Mouse (Mus musculus): ENCODE data around the gene Elf5.
A peak's percentile ranks its signal among the peaks of the same experiment; 100 is the strongest.

The Elf5 gene

DNA sequence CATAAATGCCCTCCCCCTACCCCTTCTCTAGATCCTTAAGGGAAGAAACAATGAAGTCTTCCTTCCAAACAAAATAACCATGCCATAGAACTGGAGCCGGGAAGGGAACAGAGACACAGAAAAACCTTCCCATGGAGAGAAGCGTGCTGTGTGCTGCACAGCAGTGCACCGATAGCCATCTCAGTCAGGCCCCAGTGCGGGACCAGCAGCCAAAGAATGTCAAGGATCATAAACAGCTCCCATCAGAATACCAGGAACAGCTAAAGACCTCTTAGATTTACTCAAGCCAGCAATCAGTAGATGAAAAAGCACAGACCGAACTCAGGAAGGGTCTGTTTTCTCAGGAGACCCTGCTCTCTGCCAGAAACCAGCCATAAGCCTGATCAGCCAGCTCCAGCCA is 25.0 kb downstream of the Elf5 start:
- DNase-seq, result no peak

DNA sequence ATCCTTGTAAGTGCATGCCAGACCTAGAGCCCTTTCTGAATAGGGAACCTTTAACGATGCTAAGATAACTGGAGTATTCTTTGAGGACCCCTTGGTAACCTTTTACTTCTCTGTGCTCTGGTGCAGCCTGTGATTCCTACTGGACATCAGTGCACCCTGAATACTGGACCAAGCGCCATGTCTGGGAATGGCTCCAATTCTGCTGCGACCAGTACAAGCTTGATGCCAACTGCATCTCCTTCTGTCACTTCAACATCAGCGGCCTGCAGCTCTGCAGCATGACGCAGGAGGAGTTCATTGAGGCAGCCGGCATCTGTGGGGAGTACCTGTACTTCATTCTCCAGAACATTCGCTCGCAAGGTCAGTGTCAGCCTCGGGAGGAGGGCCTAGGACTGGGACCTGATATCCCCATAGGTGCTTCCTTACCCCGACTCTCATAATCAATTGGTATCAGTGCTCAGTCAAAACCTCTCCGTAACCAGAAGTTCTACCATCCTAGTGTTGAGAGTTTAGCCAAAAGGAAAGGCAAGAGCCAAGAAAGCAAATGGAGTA is 27.7 kb downstream of the Elf5 start:
- DNase-seq, result no peak

GRCm38 (mm10) chr2:103439710-103440109 is 28.2 kb downstream of the Elf5 start:
- DNase-seq, result peak; percentile 66 to 79

DNA sequence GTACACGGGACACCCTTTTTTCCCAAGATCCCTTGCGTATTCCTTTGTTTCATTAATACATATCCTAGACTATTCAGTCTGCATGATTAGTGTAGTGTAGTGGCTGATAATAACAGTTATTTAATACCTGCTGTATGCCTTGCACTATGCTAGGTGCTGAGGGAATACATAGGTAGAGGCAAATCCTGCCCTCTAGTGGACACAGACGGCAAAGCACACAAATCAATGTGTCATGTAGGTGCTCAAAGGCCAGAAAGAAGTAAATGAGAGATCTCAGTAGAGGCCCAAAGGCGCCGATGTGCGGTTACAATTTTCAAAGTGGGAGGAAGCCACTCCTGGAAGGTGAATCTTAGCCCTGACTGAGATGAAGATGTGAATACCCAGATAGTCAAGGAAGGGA is 34.3 kb downstream of the Elf5 start:
- DNase-seq, result peak; percentile 61 to 63

- DNase-seq, result no peak
Measured at GRCm38 (mm10) chr2:103446326-103446725, 34.8 kb downstream of the Elf5 start.

- no peak for DNase-seq
Measured at GRCm38 (mm10) chr2:103448947-103449560, 37.6 kb downstream of the Elf5 start.

GRCm38 (mm10) chr2:103449813-103450212 is 38.3 kb downstream of the Elf5 start:
- DNase-seq, result no peak

- no peak for DNase-seq
Measured at GRCm38 (mm10) chr2:103450267-103450666, 38.8 kb downstream of the Elf5 start.

GRCm38 (mm10) chr2:103452550-103452949 is 41.1 kb downstream of the Elf5 start:
- DNase-seq, result no peak

DNA sequence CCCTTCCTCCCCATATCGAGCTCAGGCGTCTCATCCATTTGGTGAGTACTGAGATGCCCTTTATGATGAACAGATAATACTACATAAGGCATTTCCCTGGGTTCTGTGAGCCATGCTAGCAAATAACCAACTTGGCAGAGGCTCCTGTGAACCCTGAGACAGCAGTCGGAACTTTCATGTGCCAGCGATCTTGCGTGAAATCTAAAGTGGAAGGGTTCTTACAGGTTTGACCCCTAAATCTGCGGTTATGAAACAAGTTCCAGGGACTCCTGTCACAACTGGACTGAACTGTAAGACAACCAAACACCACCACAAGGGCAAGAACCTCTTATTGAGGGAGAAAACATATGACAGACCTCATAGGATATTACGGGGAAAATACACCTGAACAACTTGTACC is 44.3 kb downstream of the Elf5 start:
- DNase-seq, result no peak

- DNase-seq, result peak; percentile 77 to 83
Measured at GRCm38 (mm10) chr2:103456646-103457045, 45.2 kb downstream of the Elf5 start.

- DNase-seq, result no peak
Measured at GRCm38 (mm10) chr2:103457048-103457447, 45.6 kb downstream of the Elf5 start.

DNA sequence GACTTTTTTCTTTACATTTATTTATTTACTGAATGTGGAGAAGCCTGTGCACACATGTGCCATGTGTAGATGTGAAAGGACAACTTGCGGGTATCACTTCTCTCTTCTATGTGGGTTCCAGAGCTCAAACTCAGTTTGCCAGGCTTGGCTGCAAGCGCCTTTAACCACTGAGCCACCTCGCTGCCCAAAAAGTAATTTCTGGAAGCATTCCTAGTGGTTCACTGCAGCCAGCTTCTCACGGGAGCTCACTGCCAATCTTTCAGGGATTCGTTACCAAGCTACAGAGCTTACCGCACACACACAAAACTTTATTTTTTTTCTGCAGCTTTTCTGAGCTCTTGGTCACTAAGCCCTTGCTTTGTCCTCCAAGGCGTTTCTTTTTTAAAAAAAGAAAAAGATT is 46.1 kb downstream of the Elf5 start:
- DNase-seq, result no peak

DNA sequence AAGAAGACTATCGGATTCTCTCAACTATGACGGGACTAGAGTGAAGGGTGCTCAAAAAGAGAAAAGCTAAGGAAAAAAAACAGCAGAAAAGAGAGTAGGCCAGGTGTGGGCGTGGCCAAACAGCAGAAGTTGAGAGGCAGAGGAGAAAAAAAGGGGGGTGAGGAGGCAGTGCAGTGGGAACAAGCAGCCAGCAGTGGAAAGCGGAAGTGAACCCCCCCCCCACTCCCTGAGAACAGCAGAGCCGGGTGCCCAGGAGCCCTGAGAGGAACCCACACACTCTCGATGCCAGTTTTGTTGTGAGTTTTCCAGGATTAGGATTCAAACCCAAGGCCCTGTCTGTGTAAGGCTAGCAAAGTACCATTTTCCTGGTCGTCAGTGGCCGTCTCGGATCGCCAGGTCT is 47.6 kb downstream of the Elf5 start:
- DNase-seq, result no peak

DNA sequence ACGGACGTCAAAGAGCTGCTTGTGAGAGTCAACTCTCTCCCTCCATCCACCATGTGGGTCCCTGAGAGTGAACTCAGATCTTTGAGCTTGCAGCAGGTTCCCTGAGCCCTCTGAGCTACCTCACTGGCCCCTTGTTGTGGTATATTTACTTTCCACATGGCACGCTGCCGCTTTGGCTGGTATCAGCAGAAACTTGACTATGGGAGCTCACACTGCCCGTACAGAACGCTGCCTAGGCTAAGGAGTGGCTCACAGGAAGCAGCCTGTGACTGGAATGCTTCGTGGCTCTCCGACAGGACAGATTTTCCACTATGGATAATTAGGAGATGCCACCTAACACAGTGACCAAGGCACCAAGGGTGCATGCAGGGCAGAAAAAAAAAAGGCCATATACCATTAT is 49.7 kb downstream of the Elf5 start:
- DNase-seq, result peak; percentile 64 to 68

DNA sequence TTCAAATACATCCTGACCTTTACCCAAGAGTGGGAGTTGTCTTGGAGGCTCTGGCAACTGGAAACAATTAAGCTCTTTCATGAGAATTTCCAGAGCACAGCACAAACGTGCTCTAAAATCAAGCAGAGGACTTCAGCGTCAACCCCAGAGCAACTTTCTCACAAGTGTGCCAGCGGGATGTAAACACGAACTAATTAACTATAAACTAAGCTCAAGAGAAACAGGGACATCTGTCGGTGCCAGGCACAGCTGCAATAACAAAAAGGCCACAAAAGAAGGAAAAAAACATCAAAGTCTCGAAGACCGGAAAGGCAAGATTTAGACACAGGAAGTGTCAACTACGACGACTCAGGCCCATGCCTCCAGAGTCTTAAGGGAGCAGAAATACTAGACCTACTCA is 50.3 kb downstream of the Elf5 start:
- DNase-seq, result no peak

- no peak for DNase-seq
Measured at GRCm38 (mm10) chr2:103462746-103463145, 51.3 kb downstream of the Elf5 start.

GRCm38 (mm10) chr2:103464524-103464923 is 53.0 kb downstream of the Elf5 start:
- no peak for DNase-seq

DNA sequence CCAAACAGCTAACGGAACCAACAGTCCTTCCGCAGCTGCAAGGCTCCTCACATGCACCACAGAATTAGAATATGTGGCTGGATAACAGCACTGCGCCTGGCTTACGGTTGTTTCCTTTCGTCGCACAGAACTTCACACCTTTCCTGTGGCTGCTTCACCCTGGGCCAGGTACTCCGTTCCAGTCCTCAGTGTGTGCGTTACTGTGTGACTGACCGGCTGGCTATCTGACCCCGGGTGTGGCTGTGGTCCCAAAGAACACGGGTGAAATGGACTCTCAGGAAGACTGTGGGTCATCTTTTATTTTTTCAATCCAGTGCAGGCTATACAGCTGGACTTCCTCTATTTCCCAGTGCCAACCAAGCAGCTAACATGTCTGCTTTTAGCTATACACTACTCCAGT is 53.9 kb downstream of the Elf5 start:
- no peak for DNase-seq

DNA sequence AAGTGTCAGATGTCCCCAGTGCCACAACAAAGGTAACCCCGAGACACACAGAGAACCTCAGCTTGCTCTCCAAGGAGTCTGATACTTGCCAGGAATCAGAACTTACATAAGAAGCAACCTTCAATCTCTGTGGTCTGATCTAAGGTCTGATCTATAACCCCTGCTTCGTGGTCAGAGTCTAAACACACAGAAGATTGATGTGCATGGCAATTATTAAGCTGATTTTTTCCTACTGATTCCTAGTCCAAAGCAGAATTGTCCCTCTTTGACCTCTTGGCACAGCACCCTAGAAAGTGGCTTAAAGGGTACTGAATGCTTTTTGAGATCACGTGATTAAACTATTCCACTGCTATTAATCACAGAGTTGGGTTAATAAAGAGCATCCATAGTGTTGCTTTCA is 54.8 kb downstream of the Elf5 start:
- no peak for DNase-seq

DNA sequence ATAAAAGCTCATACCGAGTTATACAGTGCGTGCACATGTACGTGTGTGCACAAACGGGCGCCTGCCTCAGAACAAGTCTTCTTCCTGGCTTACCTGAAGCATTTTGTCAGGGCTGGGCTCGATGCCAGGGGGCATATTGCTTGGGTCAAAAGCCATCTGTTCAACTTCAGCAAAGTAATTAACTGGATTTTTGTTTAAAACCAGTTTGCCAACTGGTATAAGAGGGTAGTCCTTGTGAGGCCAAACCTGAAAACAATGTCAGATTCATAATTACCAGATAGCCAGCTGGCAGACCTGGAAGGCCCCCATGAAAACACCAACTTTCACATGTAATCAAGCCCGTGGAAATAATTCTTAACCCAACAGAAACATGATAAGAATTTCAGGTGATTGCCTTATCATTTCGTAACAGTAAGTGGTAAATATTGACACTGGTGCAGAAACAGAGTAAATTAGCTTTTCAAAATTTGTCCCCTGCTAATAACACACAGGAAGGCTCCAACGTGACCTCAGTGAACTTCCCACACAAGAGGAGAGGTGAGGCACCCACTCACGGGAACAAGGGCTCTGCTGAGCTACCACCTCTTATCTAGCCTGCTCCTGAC is 55.6 kb downstream of the Elf5 start:
- peak; percentile 79 to 82 for DNase-seq

DNA sequence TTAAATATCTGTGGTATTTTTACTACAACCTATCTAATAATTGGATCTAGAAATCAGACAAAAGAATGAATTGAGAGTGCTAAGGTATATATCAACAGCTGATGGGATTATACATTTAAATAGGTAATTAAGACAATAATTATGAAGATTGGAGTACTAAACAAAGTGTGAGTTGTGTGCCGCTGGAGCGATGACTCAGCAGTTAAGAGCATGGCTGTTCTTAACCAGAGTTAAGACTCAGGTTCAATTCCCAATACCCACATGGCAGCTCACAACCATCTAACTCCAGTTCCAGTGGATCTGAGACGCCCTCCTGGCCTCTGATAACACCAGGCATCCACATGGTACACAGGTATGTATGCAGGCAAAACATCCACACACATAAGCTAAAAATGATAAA is 61.9 kb downstream of the Elf5 start:
- no peak for DNase-seq

- DNase-seq, result no peak
Measured at GRCm38 (mm10) chr2:103476180-103476579, 64.7 kb downstream of the Elf5 start.

- DNase-seq, result no peak
Measured at GRCm38 (mm10) chr2:103476657-103477056, 65.2 kb downstream of the Elf5 start.

- DNase-seq, result peak in 1 of 2 experiments; percentile 59
Measured at GRCm38 (mm10) chr2:103477456-103477855, 66.0 kb downstream of the Elf5 start.

Data from lung, adult 18-20 months (tissue).